Mouse (Mus musculus): ENCODE data around the gene Myom1.

- TF ChIP-seq CTCF (IDR thresholded peaks at IDR 0.05; ENCODE audit: control insufficient read depth, insufficient read depth, insufficient replicate concordance, low read depth, low read length) (no peak), POLR2A (IDR thresholded peaks at IDR 0.05; ENCODE audit: control insufficient read depth, low read depth, low read length) (no peak)
Observed at GRCm38 (mm10) chr17:71024071-71024470, 21.6 kb downstream of the Myom1 start.
